Mouse (Mus musculus) embryonic facial prominence, embryonic 11.5 days (tissue): ENCODE measurements around the gene Spint2. TPM values are rescaled to one million over a fixed set of nuclear protein-coding genes. Genes with fewer than 3 reads are reported as not detected.

Source experiments
- ATAC-seq: fragments of 200-750 bp; cut with Nextera tagmentation; replicated peaks from 2 replicates; pipeline ENCODE4 v1.8.0; 2017; ENCODE audit warnings: low read depth; ENCODE audit not compliant: insufficient number of reproducible peaks, low FRiP score, low TSS enrichment
- DNase-seq: peaks from one replicate; pipeline ENCODE4 v3.0.0-alpha.2; 2015; ENCODE audit warnings: low spot score
- H3K27ac ChIP-seq: fragments of 300-500 bp; sonication (generic); replicated peaks from 2 replicates; pipeline ENCODE4 v1.5.1; 2014; ENCODE audit warnings: mild to moderate bottlenecking, low read depth, low read length, control low read depth
- H3K27me3 ChIP-seq: fragments of 300-500 bp; sonication (generic); 2 replicates; pipeline ENCODE4 v1.6.1; 2014; ENCODE audit warnings: mild to moderate bottlenecking, low read length, moderate library complexity, mixed read lengths; ENCODE audit not compliant: control insufficient read depth, insufficient read depth
- H3K36me3 ChIP-seq: fragments of 300-500 bp; sonication (generic); replicated peaks from 2 replicates; pipeline ENCODE4 v1.6.1; 2014; ENCODE audit warnings: low read depth, mild to moderate bottlenecking, low read length, moderate library complexity, mixed read lengths; ENCODE audit not compliant: control insufficient read depth, insufficient read depth
- H3K4me1 ChIP-seq: fragments of 300-500 bp; sonication (generic); 2 replicates; pipeline ENCODE4 v1.6.1; 2014; ENCODE audit warnings: low read length, mixed read lengths; ENCODE audit not compliant: control insufficient read depth, insufficient read depth
- H3K4me2 ChIP-seq: fragments of 300-500 bp; sonication (generic); 2 replicates; pipeline ENCODE4 v1.6.1; 2014; ENCODE audit warnings: low read depth, mild to moderate bottlenecking, control low read depth, low read length, moderate library complexity
- H3K4me3 ChIP-seq: fragments of 300-500 bp; sonication (generic); 2 replicates; pipeline ENCODE4 v1.5.1; 2014; ENCODE audit warnings: low read depth, low read length, control low read depth
- H3K9ac ChIP-seq: fragments of 300-500 bp; sonication (generic); replicated peaks from 2 replicates; pipeline ENCODE4 v1.6.1; 2014; ENCODE audit warnings: mild to moderate bottlenecking, control low read depth, low read length
- H3K9me3 ChIP-seq: fragments of 300-500 bp; sonication (generic); replicated peaks from 2 replicates; pipeline ENCODE4 v1.6.1; 2016; ENCODE audit warnings: mild to moderate bottlenecking, low read length, inconsistent platforms, mixed read lengths; ENCODE audit not compliant: control insufficient read depth
- WGBS: fragments of 180-500 bp; shearing (Covaris S2); extraction: QIAGEN DNeasy Blood & Tissue Kit; methylation state at CpG from one replicate; pipeline ENCODE4 v1.1.7; 2014; 5-methylcytosine and 5-hydroxymethylcytosine counted together
- polyA plus RNA-seq: library from polyadenylated mRNA; unstranded; fragments of >200 nt; fragmentation: Nextera tagmentation; extraction: Ambion mirVana; gene quantifications from 2 replicates; pipeline ENCODE4 v1.2.1, GENCODE M21; 2014

Gene Spint2
- polyA plus RNA-seq, 1 experiment from 2014 or later, result 71.4 TPM

- Histone ChIP-seq H3K4me1 (peaks cover 13% of the 10 kb centered on the region), H3K27me3 (no peaks in the 10 kb centered on the region), H3K4me2 (no peak overlapping the region), H3K36me3 (no peaks in the 10 kb centered on the region), H3K27ac (0 out of 2 replicates have a peak overlapping the region, but pooled peaks have one; percentile 35), H3K9ac (peak overlapping the region; percentile 29), H3K4me3 (no peak overlapping the region), H3K9me3 (no peaks in the 10 kb centered on the region)
- no peak for DNase-seq
- 42% methylated on average over 11 of the region's 11 CpGs for WGBS
- no peak for ATAC-seq
These were observed 9.2 kb upstream of the Spint2 start for GRCm38 (mm10) chr7:29290691-29291485.

- 73% methylated on average over 6 of the region's 6 CpGs for WGBS
- Histone ChIP-seq H3K4me2 (peak overlapping the region; percentile 87), H3K36me3 (no peaks in the 10 kb centered on the region), H3K27ac (no peak overlapping the region), H3K4me1 (peaks cover 13% of the 10 kb centered on the region), H3K27me3 (no peaks in the 10 kb centered on the region), H3K9me3 (no peaks in the 10 kb centered on the region), H3K4me3 (peak overlapping the region; percentile 54), H3K9ac (no peak overlapping the region)
- DNase-seq (no peak), ATAC-seq (no peak)
These were observed 8.1 kb upstream of the Spint2 start for GRCm38 (mm10) chr7:29289856-29290255.

GRCm38 (mm10) chr7:29288942-29289638 is 7.4 kb upstream of the Spint2 start, which contains the start of gene Ppp1r14a:
Gene Ppp1r14a, plus strand, starts transcription at chr7:29289308.
- no peak within 1 kb of the TSS; the same call in 1 of the 2 replicates for H3K27ac ChIP-seq
- ATAC-seq (0 out of 2 replicates have a peak, but pooled peaks have one; percentile 5), DNase-seq (peak; percentile 84)
- WGBS, result under 1% methylated on average over 59 of the region's 59 CpGs
- peaks cover 13% of the 10 kb centered on the region for H3K4me1 ChIP-seq
- peak within 1 kb of the TSS; percentile 60 for H3K9ac ChIP-seq
- peak within 1 kb of the TSS; percentile 54 for H3K4me3 ChIP-seq
- H3K9me3 ChIP-seq, result no peaks in the 10 kb centered on the region
- H3K36me3 ChIP-seq, result no peaks in the 10 kb centered on the region
- H3K27me3 ChIP-seq, result no peaks in the 10 kb centered on the region
- peak within 1 kb of the TSS; percentile 87 for H3K4me2 ChIP-seq

DNA sequence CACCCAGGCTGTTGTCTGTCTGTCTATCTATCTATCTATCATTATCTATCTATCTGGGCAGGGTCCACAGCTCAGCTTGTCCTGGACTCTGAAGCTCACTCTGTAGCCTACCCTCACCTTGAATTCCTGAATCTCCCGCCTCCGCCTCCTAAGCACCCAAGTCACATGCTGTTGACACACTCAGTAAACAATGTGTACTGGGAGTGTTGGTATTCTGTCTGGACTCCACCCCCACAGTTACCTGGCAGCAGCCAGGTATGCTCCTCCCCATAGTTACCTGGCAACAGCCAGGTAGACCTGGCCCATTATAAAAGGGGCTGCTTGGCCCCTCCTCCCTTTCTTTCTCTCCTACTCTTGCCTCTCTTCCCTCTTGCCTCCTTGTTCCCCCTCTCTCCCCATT is 6.4 kb upstream of the Spint2 start:
- Histone ChIP-seq H3K9ac (no peak overlapping the region), H3K4me3 (no peak overlapping the region), H3K4me1 (peaks cover 13% of the 10 kb centered on the region), H3K27ac (no peak overlapping the region), H3K36me3 (no peaks in the 10 kb centered on the region), H3K4me2 (no peak overlapping the region), H3K9me3 (no peaks in the 10 kb centered on the region), H3K27me3 (no peaks in the 10 kb centered on the region)
- ATAC-seq (no peak), DNase-seq (no peak)
- WGBS, result 91% methylated on average over 2 of the region's 2 CpGs

GRCm38 (mm10) chr7:29287481-29287880 is 5.8 kb upstream of the Spint2 start:
- H3K27me3 ChIP-seq, result peaks cover 2% of the 10 kb centered on the region; the same call in 1 of the 2 replicates
- ATAC-seq (no peak), DNase-seq (no peak)
- no peak overlapping the region for H3K4me3 ChIP-seq
- no peaks in the 10 kb centered on the region for H3K36me3 ChIP-seq
- H3K9me3 ChIP-seq, result no peaks in the 10 kb centered on the region
- H3K9ac ChIP-seq, result no peak overlapping the region
- no peak overlapping the region for H3K4me2 ChIP-seq
- H3K27ac ChIP-seq, result no peak overlapping the region
- WGBS, result 82% methylated on average over 7 of the region's 7 CpGs
- H3K4me1 ChIP-seq, result peaks cover 13% of the 10 kb centered on the region

DNA sequence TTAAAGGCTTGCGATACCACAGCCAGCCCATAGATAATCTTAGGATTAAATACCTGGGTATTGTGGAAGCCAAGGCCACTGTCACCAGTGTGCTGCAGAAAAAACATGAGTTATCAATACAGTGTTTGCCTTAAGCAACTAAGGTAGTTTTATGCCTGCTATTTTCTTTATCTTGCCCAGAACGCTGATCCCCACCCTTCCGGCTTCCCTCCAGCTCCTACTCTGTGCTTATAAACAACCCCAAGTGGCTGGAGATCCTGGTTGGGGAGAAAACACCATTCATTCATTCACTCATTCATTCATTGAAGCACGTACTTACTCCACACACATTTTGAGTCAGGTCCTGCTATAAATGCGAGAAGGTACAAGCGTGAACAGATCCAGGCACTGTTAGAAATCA is 2.8 kb upstream of the Spint2 start:
- Histone ChIP-seq H3K9ac (no peak overlapping the region), H3K4me3 (no peak overlapping the region), H3K4me1 (peaks cover 5% of the 10 kb centered on the region), H3K36me3 (no peaks in the 10 kb centered on the region), H3K4me2 (no peak overlapping the region), H3K27me3 (peaks cover 18% of the 10 kb centered on the region), H3K9me3 (no peaks in the 10 kb centered on the region), H3K27ac (no peak overlapping the region)
- ATAC-seq, result no peak
- WGBS, result 89% methylated on average over 6 of the region's 6 CpGs
- no peak for DNase-seq

- Histone ChIP-seq H3K27ac (no peak overlapping the region), H3K27me3 (peaks cover 18% of the 10 kb centered on the region), H3K9me3 (no peaks in the 10 kb centered on the region), H3K4me2 (no peak overlapping the region), H3K36me3 (no peaks in the 10 kb centered on the region), H3K4me3 (no peak overlapping the region), H3K4me1 (no peaks in the 10 kb centered on the region; the same call in 1 of the 2 replicates), H3K9ac (no peak overlapping the region)
- DNase-seq (no peak), ATAC-seq (no peak)
- 80% methylated on average over 4 of the region's 4 CpGs for WGBS
These were observed 2.2 kb upstream of the Spint2 start for GRCm38 (mm10) chr7:29283876-29284275.
